ENCODE assay signal across 29 mouse cellular contexts in the genomic region with DNA sequence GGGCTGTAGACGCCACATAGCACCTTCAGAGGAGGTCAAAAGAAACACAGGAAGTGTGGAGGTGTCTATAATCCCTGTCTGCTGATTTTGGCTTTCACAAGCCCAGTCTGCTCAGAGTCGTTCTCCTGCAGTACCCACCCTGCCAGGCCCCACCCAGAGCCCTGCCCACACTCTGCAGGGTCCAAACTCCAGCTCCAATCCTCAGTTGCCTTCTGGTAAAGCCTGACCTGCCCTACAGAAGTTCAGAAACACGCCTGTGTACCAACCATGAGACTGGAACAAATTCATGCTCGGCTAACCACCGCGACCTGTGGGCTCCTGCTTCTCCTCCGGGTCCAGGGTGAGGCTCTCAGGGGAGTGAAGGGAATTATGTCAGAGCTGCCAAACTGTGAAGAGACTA. TPM values are rescaled to one million over a fixed set of nuclear protein-coding genes. Genes with fewer than 3 reads are reported as not detected.
DNase-seq lines count a peak whose midpoint lies in the region; ATAC-seq and TF ChIP-seq lines count a peak whose summit lies in the region.
"Had no signal": no experiment of that assay in that cellular context is flagged by ENCODE, and none has a peak within 500 bp of the region (broad histone marks: within the 10 kb centered on the region; RNA-seq: fewer than 3 reads in every experiment).

A gene (plus strand): TSS at position 268 of the 400 bp plus-strand sequence.

- peaks cover 5% of the 10 kb centered on the region for H3K4me1 ChIP-seq in liver, postnatal 0 days (ENCODE audit: insufficient read depth)
- H3K4me1 ChIP-seq: liver, embryonic 13.5 days; midbrain, embryonic 12.5 days; neural tube, embryonic 12.5 days had no signal

- no peak for TF ChIP-seq EP300 in liver, postnatal 0 days (IDR thresholded peaks at IDR 0.05; ENCODE audit: low read depth)

- DNase-seq in adrenal gland, adult 2 months = peak; percentile 17
- no peak for DNase-seq in adrenal gland, postnatal 4 days (ENCODE audit: low spot score in 2 of 2)
- peak; percentile 76 for DNase-seq in kidney, adult 18-20 months
- peak; percentile 64 for DNase-seq in kidney, postnatal 10 days
- no peak for DNase-seq in liver, postnatal 0 days
- no peak for DNase-seq in lung, postnatal 4 days
- DNase-seq in testis, postnatal 14 days (ENCODE audit: low spot score) = no peak
- no peak for DNase-seq in frontal cortex, adult 2 months (ENCODE audit: extremely low spot score in 1 of 2, low spot score in 1 of 2)
- DNase-seq: adrenal gland, postnatal 14 days; cerebellum, adult 11 months; cerebellum, postnatal 36 days; gastrocnemius, postnatal 14 days; heart, adult 2 months; left cerebral cortex, postnatal 4 days; liver, embryonic 13.5 days; right cerebral cortex, adult 18-20 months; spleen, adult 18-20 months had no signal

- H3K9ac ChIP-seq in liver, postnatal 0 days (replicated peaks) = no peak within 1 kb of the TSS
- H3K9ac ChIP-seq: liver, embryonic 13.5 days; midbrain, embryonic 12.5 days; neural tube, embryonic 12.5 days had no signal

- WGBS in liver, postnatal 0 days (ENCODE audit: insufficient replicate concordance) = 67% methylated on average over 7 of the region's 7 CpGs

- H3K4me2 ChIP-seq in liver, postnatal 0 days (ENCODE audit: low read depth, low read length) = no peak within 1 kb of the TSS
- H3K4me2 ChIP-seq: liver, embryonic 13.5 days; midbrain, embryonic 12.5 days; neural tube, embryonic 12.5 days had no signal

- H3K27ac ChIP-seq in liver, postnatal 0 days (ENCODE audit: low read depth) = no peak within 1 kb of the TSS
- H3K27ac ChIP-seq: heart, adult 2 months; liver, embryonic 13.5 days; midbrain, embryonic 12.5 days; neural tube, embryonic 12.5 days had no signal

- TF ChIP-seq CTCF in liver, postnatal 0 days (IDR thresholded peaks at IDR 0.05; ENCODE audit: low read depth) = no peak

- H3K4me3 ChIP-seq in liver, postnatal 0 days (ENCODE audit: low read depth, low read length) = no peak within 1 kb of the TSS
- H3K4me3 ChIP-seq: heart, adult 2 months; liver, embryonic 13.5 days; midbrain, embryonic 12.5 days; neural tube, embryonic 12.5 days had no signal

- ATAC-seq in liver, postnatal 0 days = peak; percentile 67
- ATAC-seq: hindbrain, embryonic 16.5 days; Patski had no signal

- no peaks in the 10 kb centered on the region for H3K27me3 ChIP-seq in liver, postnatal 0 days (ENCODE audit: insufficient read depth, low read length)
- H3K27me3 ChIP-seq: liver, embryonic 13.5 days; midbrain, embryonic 12.5 days; neural tube, embryonic 12.5 days had no signal

- no peaks in the 10 kb centered on the region for H3K36me3 ChIP-seq in liver, postnatal 0 days (replicated peaks; ENCODE audit: insufficient read depth, low read length)
- H3K36me3 ChIP-seq: liver, embryonic 13.5 days; midbrain, embryonic 12.5 days; neural tube, embryonic 12.5 days had no signal

- no peaks in the 10 kb centered on the region for H3K9me3 ChIP-seq in liver, postnatal 0 days (ENCODE audit: low read length)
- H3K9me3 ChIP-seq: liver, embryonic 13.5 days; midbrain, embryonic 12.5 days; neural tube, embryonic 12.5 days had no signal

RNA-seq across cellular contexts. Expression of the gene that starts here (rescaled TPM):
- total RNA-seq in adrenal gland, adult 2 months (2021) = under 1 TPM in 1 of 2 experiments, not detected in 1; 0.12 TPM
- polyA plus RNA-seq in adrenal gland, adult 2 months (2012; rRNA removed) = not detected in 2 replicates
- total RNA-seq in adrenal gland, postnatal 4 days (2021) = under 1 TPM; 0.34 to 0.85 TPM
- polyA plus RNA-seq in liver, postnatal 0 days (2015; fragmentation: Nextera tagmentation; extraction: Ambion mirVana) = not detected in 2 replicates
- not detected in 2 replicates for polyA plus RNA-seq in frontal cortex, adult 2 months (2012; rRNA removed)
- total RNA-seq: ES-E14; gastrocnemius, postnatal 14 days; heart, adult 2 months; hematopoietic stem cell, adult 5-6 weeks; layer of hippocampus, adult 8-10 months; left cerebral cortex, adult 18-20 months; left cerebral cortex, postnatal 4 days had no signal
- polyA plus RNA-seq: forebrain, embryonic 11.5 days; heart, adult 2 months; heart, embryonic 14.5 days; hindbrain, embryonic 16.5 days; liver, embryonic 13.5 days; lung, embryonic 16.5 days; midbrain, embryonic 12.5 days; neural tube, embryonic 12.5 days; Patski; thymus, postnatal 0 days had no signal

Comparison
In these comparisons a context has a peak if more than half of its experiments do, and no peak if none do; other contexts are left out.
1. Peak in DNase-seq in adrenal gland, adult 2 months; RNA of the gene not detected or under 1 TPM.
2. Peak in ATAC-seq in liver, postnatal 0 days; RNA of the gene not detected or under 1 TPM.
3. DNase-seq: peak in kidney, adult 18-20 months (single experiment) and kidney, postnatal 10 days (single experiment); none in adrenal gland, postnatal 4 days (0 of 2), liver, postnatal 0 days (single experiment), lung, postnatal 4 days (0 of 2), testis, postnatal 14 days (single experiment) and frontal cortex, adult 2 months (0 of 2).